Comparison of ENCODE assay signal across 1 mouse cellular context in genomic region chr10:127878262-127879057, GRCm38 (mm10).
TF ChIP-seq lines count a peak whose summit lies in the region.

No protein-coding gene starts in this region.

TF ChIP-seq in MEL, 35 proteins besides CTCF, POLR2A, EP300 and RAD21:
- TF ChIP-seq HCFC1 (IDR thresholded peaks at IDR 0.05; ENCODE audit: low read depth, low read length) (no peak), NELFE (IDR thresholded peaks at IDR 0.05; ENCODE audit: low read depth, low read length) (no peak), MYB (IDR thresholded peaks at IDR 0.05; ENCODE audit: low read depth, low read length) (no peak), CHD2 (IDR thresholded peaks at IDR 0.05; ENCODE audit: low read length) (no peak), TBP (IDR thresholded peaks at IDR 0.05; ENCODE audit: low read depth, low read length) (no peak), SMC3 (IDR thresholded peaks at IDR 0.05; ENCODE audit: low read depth, low read length) (no peak), UBTF (IDR thresholded peaks at IDR 0.05; ENCODE audit: borderline replicate concordance, insufficient read depth, low read depth, low read length) (no peak), ETS1 (IDR thresholded peaks at IDR 0.05; ENCODE audit: low read depth, low read length) (no peak), POLR2AphosphoS2 (IDR thresholded peaks at IDR 0.05; ENCODE audit: low read length) (no peak), ELF1 (IDR thresholded peaks at IDR 0.05; ENCODE audit: low read depth, low read length) (no peak), ZNF384 (IDR thresholded peaks at IDR 0.05; ENCODE audit: low read depth, low read length) (no peak), NRF1 (IDR thresholded peaks at IDR 0.05; ENCODE audit: insufficient read depth, low read depth, low read length, poor library complexity, severe bottlenecking) (no peak), ZMIZ1 (IDR thresholded peaks at IDR 0.05; ENCODE audit: low read depth, low read length) (no peak), JUND (IDR thresholded peaks at IDR 0.05; ENCODE audit: low read depth, low read length) (no peak), ZC3H11A (IDR thresholded peaks at IDR 0.05; ENCODE audit: low read depth, low read length) (no peak), POLR2AphosphoS5 (IDR thresholded peaks at IDR 0.05; ENCODE audit: borderline replicate concordance, low read depth, low read length) (no peak), GABPA (IDR thresholded peaks at IDR 0.05; ENCODE audit: low read depth, low read length) (no peak), USF1 (IDR thresholded peaks at IDR 0.05; ENCODE audit: low read depth, low read length) (no peak)
